Mouse (Mus musculus) olfactory bulb, adult 2 months (tissue): ENCODE data around the gene Mmp8.

Source experiments
- CTCF ChIP-seq: fragments of 200-500 bp; IDR thresholded peaks from 2 replicates; pipeline ENCODE4 v1.5.1; 2012; ENCODE audit warnings: low read depth, mild to moderate bottlenecking, low read length, moderate library complexity; ENCODE audit not compliant: insufficient read depth
- POLR2A ChIP-seq: fragments of 200-500 bp; IDR thresholded peaks from 2 replicates; pipeline ENCODE4 v1.6.1; 2012; ENCODE audit warnings: mild to moderate bottlenecking, low read depth, low read length, moderate library complexity; ENCODE audit not compliant: insufficient read depth

- TF ChIP-seq CTCF (no peak), POLR2A (no peak)
These were observed 15.5 kb upstream of the Mmp8 start for GRCm38 (mm10) chr9:7542763-7543162.
